Mouse (Mus musculus): Measurements from ENCODE around the gene Atp6v1e1. TPM values are rescaled to one million over a fixed set of nuclear protein-coding genes. Genes with fewer than 3 reads are reported as not detected.
"Not testable (repeated sequence)": the region's sequence is repeated elsewhere in the genome, so short reads cannot be mapped to it uniquely, and the experiment has no call there.

Gene Atp6v1e1
- polyA plus RNA-seq (2015; fragmentation: Nextera tagmentation; extraction: Ambion mirVana) = 118 and 130 TPM in 2 replicates

- H3K36me3 ChIP-seq = peaks cover 23% of the 10 kb centered on the region
- no peaks in the 10 kb centered on the region for H3K27me3 ChIP-seq
- peak within 1 kb of the TSS; percentile 67 for H3K4me2 ChIP-seq
- H3K27ac ChIP-seq = peak within 1 kb of the TSS; percentile 90
- ATAC-seq (replicated peaks; ENCODE audit: insufficient number of reproducible peaks, insufficient read depth, low FRiP score, low read depth) = peak; percentile 96
- peak within 1 kb of the TSS; percentile 89 for H3K9ac ChIP-seq
- peaks cover 17% of the 10 kb centered on the region for H3K4me1 ChIP-seq (replicated peaks)
- H3K4me3 ChIP-seq = peak within 1 kb of the TSS; percentile 93
- under 1% methylated on average over 41 of the region's 41 CpGs for WGBS
- H3K9me3 ChIP-seq (replicated peaks) = no peaks in the 10 kb centered on the region
Observed at GRCm38 (mm10) chr6:120822307-120822928, at the start of gene Atp6v1e1. TSS of gene Atp6v1e1 (minus strand) at chr6:120822793.

GRCm38 (mm10) chr6:120871286-120871685, 48.7 kb upstream of the Atp6v1e1 start:
- Histone ChIP-seq H3K4me3 (no peak overlapping the region), H3K9ac (no peak overlapping the region), H3K9me3 (replicated peaks) (no peaks in the 10 kb centered on the region), H3K27ac (no peak overlapping the region), H3K36me3 (peaks cover 7% of the 10 kb centered on the region), H3K4me2 (no peak overlapping the region), H3K27me3 (no peaks in the 10 kb centered on the region), H3K4me1 (replicated peaks) (peaks cover 8% of the 10 kb centered on the region)
- no peak for ATAC-seq (replicated peaks; ENCODE audit: insufficient number of reproducible peaks, insufficient read depth, low FRiP score, low read depth)
- WGBS = 64% methylated on average over 2 of the region's 2 CpGs

GRCm38 (mm10) chr6:120868824-120869223, 46.2 kb upstream of the Atp6v1e1 start:
- Histone ChIP-seq H3K9me3 (replicated peaks) (no peaks in the 10 kb centered on the region), H3K36me3 (peaks cover 15% of the 10 kb centered on the region), H3K27ac (no peak overlapping the region), H3K4me2 (no peak overlapping the region), H3K27me3 (no peaks in the 10 kb centered on the region), H3K4me3 (no peak overlapping the region), H3K9ac (no peak overlapping the region), H3K4me1 (replicated peaks) (peaks cover 8% of the 10 kb centered on the region)
- 51% methylated on average over 1 of the region's 1 CpGs for WGBS
- no peak for ATAC-seq (replicated peaks; ENCODE audit: insufficient number of reproducible peaks, insufficient read depth, low FRiP score, low read depth)

DNA sequence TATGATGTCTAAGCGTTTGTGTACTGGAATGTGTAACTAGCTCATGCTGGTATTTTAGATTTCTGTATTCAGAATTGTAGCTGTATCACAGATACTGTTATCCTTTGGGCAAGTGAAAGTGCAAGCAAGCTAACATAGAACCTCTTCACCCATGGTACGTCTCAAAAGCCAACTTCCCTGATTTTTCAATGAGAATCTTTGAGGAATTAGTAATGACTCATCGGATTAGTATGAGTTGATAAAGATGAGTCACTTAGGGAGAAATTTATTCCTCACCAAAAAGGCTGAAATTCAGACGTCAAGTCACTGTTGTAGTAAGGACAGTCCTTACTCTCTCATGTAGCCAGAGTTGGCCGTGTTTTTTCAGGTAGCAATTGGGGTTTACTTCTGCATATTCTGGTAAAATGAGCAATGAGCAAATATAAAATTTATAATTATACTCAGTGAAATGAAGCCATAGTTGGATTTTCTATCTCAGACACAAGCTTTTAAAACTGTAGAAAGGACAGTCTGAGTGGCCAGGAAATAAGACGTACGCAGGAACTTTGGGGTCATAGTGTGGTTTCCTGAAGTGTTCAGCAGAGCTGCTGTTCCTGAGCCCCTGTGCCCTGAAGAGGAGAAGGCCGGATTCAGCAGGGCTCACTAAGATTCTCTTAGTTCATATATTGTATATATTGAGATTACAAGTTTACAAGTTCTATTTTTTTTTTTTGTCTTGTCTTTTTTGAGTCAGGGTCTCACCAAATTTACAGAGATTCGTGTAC, 43.6 kb upstream of the Atp6v1e1 start:
- 72% methylated on average over 9 of the region's 9 CpGs for WGBS
- ATAC-seq (replicated peaks; ENCODE audit: insufficient number of reproducible peaks, insufficient read depth, low FRiP score, low read depth) = no peak
- H3K9me3 ChIP-seq (replicated peaks) = no peaks in the 10 kb centered on the region

DNA sequence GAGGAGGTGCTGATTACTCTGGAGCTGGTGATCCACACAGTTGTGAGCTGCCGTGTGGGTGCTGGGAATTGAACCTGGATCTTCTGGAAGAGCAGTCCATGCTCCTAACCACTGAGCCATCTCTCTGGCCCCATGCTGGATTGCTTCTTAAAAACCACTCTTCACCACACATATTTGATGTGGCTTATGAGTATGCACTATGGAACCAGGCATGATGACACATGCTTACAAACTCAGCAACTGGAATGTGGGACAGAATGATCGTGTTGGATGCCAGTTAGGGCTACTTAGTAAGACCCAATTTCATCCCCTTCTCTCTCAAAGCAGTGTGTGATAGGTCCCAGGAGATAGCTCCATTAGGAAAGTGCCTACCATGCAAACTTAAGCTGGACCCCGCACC, 37.5 kb upstream of the Atp6v1e1 start:
- Histone ChIP-seq H3K27ac (no peak overlapping the region), H3K4me2 (no peak overlapping the region), H3K4me3 (no peak overlapping the region), H3K4me1 (replicated peaks) (peaks cover 9% of the 10 kb centered on the region), H3K27me3 (no peaks in the 10 kb centered on the region), H3K9me3 (replicated peaks) (no peaks in the 10 kb centered on the region), H3K9ac (no peak overlapping the region), H3K36me3 (peaks cover 18% of the 10 kb centered on the region; the same call in 1 of the 2 replicates)
- WGBS = 91% methylated on average over 3 of the region's 3 CpGs
- no peak for ATAC-seq (replicated peaks; ENCODE audit: insufficient number of reproducible peaks, insufficient read depth, low FRiP score, low read depth)

More for the DNA sequence above, 43.6 kb upstream of the Atp6v1e1 start:
- H3K36me3 ChIP-seq = peaks cover 19% of the 10 kb centered on the region
- peaks cover 4% of the 10 kb centered on the region; the same call in 1 of the 2 replicates for H3K4me1 ChIP-seq (replicated peaks)
- H3K27ac ChIP-seq = no peak overlapping the region
- H3K4me2 ChIP-seq = no peak overlapping the region
- H3K4me3 ChIP-seq = no peak overlapping the region
- no peaks in the 10 kb centered on the region for H3K27me3 ChIP-seq
- no peak overlapping the region for H3K9ac ChIP-seq

GRCm38 (mm10) chr6:120858217-120858711, 35.7 kb upstream of the Atp6v1e1 start:
- Histone ChIP-seq H3K27ac (no peak overlapping the region), H3K4me1 (replicated peaks) (peaks cover 18% of the 10 kb centered on the region), H3K27me3 (no peaks in the 10 kb centered on the region), H3K4me3 (no peak overlapping the region), H3K36me3 (peaks cover 11% of the 10 kb centered on the region; the same call in 1 of the 2 replicates), H3K4me2 (no peak overlapping the region), H3K9ac (no peak overlapping the region), H3K9me3 (replicated peaks) (no peaks in the 10 kb centered on the region)
- ATAC-seq (replicated peaks; ENCODE audit: insufficient number of reproducible peaks, insufficient read depth, low FRiP score, low read depth) = no peak
- 68% methylated on average over 8 of the region's 8 CpGs for WGBS

- no peaks in the 10 kb centered on the region for H3K27me3 ChIP-seq
- H3K9me3 ChIP-seq (replicated peaks) = no peaks in the 10 kb centered on the region
- no peak overlapping the region for H3K9ac ChIP-seq
- 0 out of 2 replicates have a peak overlapping the region, but pooled peaks have one; percentile 42 for H3K27ac ChIP-seq
- peaks cover 18% of the 10 kb centered on the region for H3K4me1 ChIP-seq (replicated peaks)
- ATAC-seq (replicated peaks; ENCODE audit: insufficient number of reproducible peaks, insufficient read depth, low FRiP score, low read depth) = no peak
- WGBS = 29% methylated on average over 10 of the region's 10 CpGs
- H3K36me3 ChIP-seq = peaks cover 26% of the 10 kb centered on the region
- no peak overlapping the region for H3K4me2 ChIP-seq
- H3K4me3 ChIP-seq = no peak overlapping the region
Observed at GRCm38 (mm10) chr6:120854413-120854812, 31.8 kb upstream of the Atp6v1e1 start.

DNA sequence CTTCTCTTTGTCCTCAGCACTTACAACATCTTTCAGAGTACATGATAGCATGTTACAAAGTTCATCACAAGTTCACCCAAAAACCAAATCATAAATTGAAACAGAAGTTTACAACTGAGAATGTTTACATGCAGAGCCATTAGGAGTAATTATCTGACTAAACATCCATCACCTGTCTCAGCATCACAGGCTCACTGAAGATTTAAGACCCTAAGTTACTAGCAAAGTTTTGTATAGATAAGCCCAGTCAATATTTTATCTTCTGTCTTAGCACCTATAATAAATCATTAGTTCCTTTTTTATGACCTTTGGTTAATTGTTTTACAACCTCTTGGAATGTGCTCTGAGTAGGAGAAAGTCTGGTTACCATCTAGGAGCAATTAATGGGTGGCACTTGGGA, 28.1 kb upstream of the Atp6v1e1 start:
- not testable (repeated sequence) for H3K4me3 ChIP-seq; H3K4me1 ChIP-seq (replicated peaks); ATAC-seq (replicated peaks; ENCODE audit: insufficient number of reproducible peaks, insufficient read depth, low FRiP score, low read depth); H3K9me3 ChIP-seq (replicated peaks); H3K27ac ChIP-seq; H3K27me3 ChIP-seq; H3K9ac ChIP-seq; H3K4me2 ChIP-seq
- H3K36me3 ChIP-seq = peaks cover 29% of the 10 kb centered on the region

GRCm38 (mm10) chr6:120841754-120842153, 19.2 kb upstream of the Atp6v1e1 start:
- WGBS = 52% methylated on average over 5 of the region's 5 CpGs
- peak overlapping the region; percentile 33 for H3K27ac ChIP-seq
- no peak for ATAC-seq (replicated peaks; ENCODE audit: insufficient number of reproducible peaks, insufficient read depth, low FRiP score, low read depth)
- H3K27me3 ChIP-seq = no peaks in the 10 kb centered on the region
- H3K9me3 ChIP-seq (replicated peaks) = 0 out of 2 replicates have a peak, but pooled peaks cover 2% of the 10 kb centered on the region
- peaks cover 14% of the 10 kb centered on the region for H3K4me1 ChIP-seq (replicated peaks)
- no peak overlapping the region for H3K4me3 ChIP-seq
- peaks cover 3% of the 10 kb centered on the region; the same call in 1 of the 2 replicates for H3K36me3 ChIP-seq
- H3K9ac ChIP-seq = no peak overlapping the region
- no peak overlapping the region for H3K4me2 ChIP-seq

DNA sequence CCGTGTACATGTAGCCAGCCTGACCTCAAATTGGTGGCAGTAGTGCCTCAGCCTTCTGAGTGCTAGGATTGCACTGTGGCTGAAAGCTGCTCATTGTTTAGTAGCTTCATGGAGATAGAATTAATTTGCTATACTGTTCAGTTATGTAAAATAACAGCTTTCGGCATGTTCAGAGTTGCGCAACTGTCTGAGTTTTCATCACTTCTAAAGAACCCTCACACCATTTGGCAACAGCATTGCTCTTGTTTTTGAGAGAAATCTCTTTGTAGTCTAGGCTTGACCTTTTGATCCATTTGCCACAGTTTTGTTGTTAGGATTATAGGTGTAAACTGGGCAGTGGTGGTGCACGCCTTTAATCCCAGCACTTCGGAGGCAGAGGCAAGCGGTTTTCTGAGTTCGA, 17.7 kb upstream of the Atp6v1e1 start:
- Histone ChIP-seq H3K4me3 (no peak overlapping the region), H3K4me2 (no peak overlapping the region), H3K27me3 (no peaks in the 10 kb centered on the region), H3K36me3 (peaks cover 3% of the 10 kb centered on the region; the same call in 1 of the 2 replicates), H3K27ac (no peak overlapping the region), H3K9me3 (replicated peaks) (0 out of 2 replicates have a peak, but pooled peaks cover 2% of the 10 kb centered on the region), H3K9ac (no peak overlapping the region), H3K4me1 (replicated peaks) (peaks cover 14% of the 10 kb centered on the region)
- WGBS = 94% methylated on average over 7 of the region's 7 CpGs
- no peak for ATAC-seq (replicated peaks; ENCODE audit: insufficient number of reproducible peaks, insufficient read depth, low FRiP score, low read depth)

DNA sequence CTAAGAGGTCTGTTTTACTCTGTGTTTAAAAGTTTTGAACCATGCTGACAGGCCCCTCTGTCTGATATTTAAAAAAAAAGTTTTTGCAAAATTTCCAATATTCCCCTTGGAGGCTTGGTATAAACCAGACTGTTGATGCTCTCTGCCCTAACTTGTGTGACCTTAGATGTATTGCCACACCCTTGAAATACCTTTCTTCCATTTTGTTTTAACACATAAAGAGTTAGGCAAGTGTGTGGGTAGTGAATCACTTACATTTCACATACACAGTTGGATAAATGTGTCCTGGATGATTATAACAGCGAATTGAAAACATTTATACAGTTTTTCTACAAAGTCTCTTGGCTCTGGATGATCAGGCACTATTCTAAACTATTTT, 14.5 kb upstream of the Atp6v1e1 start:
- no peak overlapping the region for H3K27ac ChIP-seq
- H3K4me3 ChIP-seq = peak overlapping the region; percentile 89
- ATAC-seq (replicated peaks; ENCODE audit: insufficient number of reproducible peaks, insufficient read depth, low FRiP score, low read depth) = no peak
- H3K9ac ChIP-seq = peak overlapping the region; percentile 94
- H3K4me2 ChIP-seq = peak overlapping the region; percentile 78
- H3K27me3 ChIP-seq = no peaks in the 10 kb centered on the region
- H3K9me3 ChIP-seq (replicated peaks) = 0 out of 2 replicates have a peak, but pooled peaks cover 2% of the 10 kb centered on the region
- peaks cover 3% of the 10 kb centered on the region; the same call in 1 of the 2 replicates for H3K36me3 ChIP-seq
- WGBS = 46% methylated on average over 1 of the region's 1 CpGs
- peaks cover 11% of the 10 kb centered on the region for H3K4me1 ChIP-seq (replicated peaks)
